Mouse (Mus musculus): Measurements from ENCODE around the gene Ndc1. TPM values are rescaled to one million over a fixed set of nuclear protein-coding genes. Genes with fewer than 3 reads are reported as not detected.

Gene Ndc1
- polyA plus RNA-seq, 1 experiment from 2014 or later = 19.9 TPM

- Histone ChIP-seq H3K27me3 (replicated peaks; ENCODE audit: control insufficient read depth, insufficient read depth, low read length) (no peaks in the 10 kb centered on the region), H3K4me2 (ENCODE audit: low read length) (no peak overlapping the region), H3K9ac (replicated peaks; ENCODE audit: low read depth, low read length) (no peak overlapping the region), H3K27ac (ENCODE audit: low read length) (no peak overlapping the region), H3K36me3 (ENCODE audit: control insufficient read depth, insufficient read depth) (no peaks in the 10 kb centered on the region), H3K4me3 (replicated peaks; ENCODE audit: low read length) (no peak overlapping the region), H3K4me1 (replicated peaks; ENCODE audit: control insufficient read depth, insufficient read depth, low read length) (no peaks in the 10 kb centered on the region), H3K9me3 (ENCODE audit: control insufficient read depth, low read length) (no peaks in the 10 kb centered on the region)
- no peak for ATAC-seq
- 87% methylated on average over 11 of the region's 11 CpGs for whole genome bisulfite sequencing
Observed at GRCm38 (mm10) chr4:107460468-107460867, 92.9 kb downstream of the Ndc1 start.

Small RNAs within 50 kb of the gene (microRNA-seq; reads per million reads assigned to microRNA genes)
- not detected for gene Gm24804

Other genes starting within 250 kb of the Ndc1 start
- 375 and 431 TPM in 2 replicates for gene Tmem59, start 189.4 kb upstream of the Ndc1 start, polyA plus RNA-seq (2015; fragmentation: Nextera tagmentation; extraction: Ambion mirVana)
- 21.1 TPM in 2 replicates for gene Tceanc2, start 188.7 kb upstream of the Ndc1 start, polyA plus RNA-seq (2015; fragmentation: Nextera tagmentation; extraction: Ambion mirVana)
- not detected in 2 replicates for gene Ldlrad1, start 158.6 kb upstream of the Ndc1 start, polyA plus RNA-seq (2015; fragmentation: Nextera tagmentation; extraction: Ambion mirVana)
- gene Lrrc42, start 114.3 kb upstream of the Ndc1 start, polyA plus RNA-seq (2015; fragmentation: Nextera tagmentation; extraction: Ambion mirVana) = 58.6 and 59.9 TPM in 2 replicates
- 34.6 and 43.1 TPM in 2 replicates for gene Hspb11, start 114.2 kb upstream of the Ndc1 start, polyA plus RNA-seq (2015; fragmentation: Nextera tagmentation; extraction: Ambion mirVana)
- gene Dio1, start 60.6 kb upstream of the Ndc1 start, polyA plus RNA-seq (2015; fragmentation: Nextera tagmentation; extraction: Ambion mirVana) = not detected in 2 replicates
- gene Yipf1, start 53.4 kb upstream of the Ndc1 start, polyA plus RNA-seq (2015; fragmentation: Nextera tagmentation; extraction: Ambion mirVana) = 52.0 and 55.4 TPM in 2 replicates
- gene Glis1, start 66.8 kb downstream of the Ndc1 start, polyA plus RNA-seq (2015; fragmentation: Nextera tagmentation; extraction: Ambion mirVana) = 1.1 TPM in 2 replicates